Mouse (Mus musculus) MEL (cell line): ENCODE results near the gene Arhgap29. TPM values are rescaled to one million over a fixed set of nuclear protein-coding genes. Genes with fewer than 3 reads are reported as not detected.

Experiments used
- DNase-seq: peaks from one replicate; pipeline ENCODE4 v3.0.0; 2011; ENCODE audit warnings: low read depth, low spot score
- H3K27ac ChIP-seq: 2 replicates; pipeline ENCODE4 v1.5.1; 2012; ENCODE audit warnings: low read depth, mild to moderate bottlenecking, control low read depth, low read length, moderate library complexity; ENCODE audit not compliant: control insufficient read depth
- H3K27me3 ChIP-seq, 2 experiments: fragments of 150-350 bp in 1 of 2; sonication (generic) in 1 of 2; 2 replicates each; pipeline ENCODE4 v1.6.1; 2012; ENCODE audit warnings: low read length in 2 of 2, mild to moderate bottlenecking in 2 of 2, improper control_type of control experiment in 1 of 2, moderate library complexity in 1 of 2; ENCODE audit not compliant: insufficient read depth in 2 of 2, control insufficient read depth in 1 of 2
- H3K36me3 ChIP-seq, 2 experiments: 2 replicates each; pipeline ENCODE4 v1.6.1; 2012 to 2014; ENCODE audit warnings: low read length in 2 of 2, improper control_type of control experiment in 1 of 2, inconsistent platforms in 1 of 2, mild to moderate bottlenecking in 1 of 2; ENCODE audit not compliant: insufficient read depth in 2 of 2, control insufficient read depth in 1 of 2
- H3K4me1 ChIP-seq, 2 experiments: fragments of 150-350 bp in 1 of 2; sonication (generic) in 1 of 2; 2 replicates each; pipeline ENCODE4 v1.6.1; 2012; ENCODE audit warnings: low read length in 2 of 2, improper control_type of control experiment in 1 of 2, mild to moderate bottlenecking in 1 of 2; ENCODE audit not compliant: insufficient read depth in 2 of 2, control insufficient read depth in 1 of 2
- H3K4me3 ChIP-seq, 2 experiments: fragments of 150-350 bp in 1 of 2; sonication (generic) in 1 of 2; 2 replicates each; pipeline ENCODE4 v1.5.1; 2012; ENCODE audit warnings: low read depth in 2 of 2, low read length in 2 of 2, mild to moderate bottlenecking in 2 of 2, moderate library complexity in 2 of 2, control low read depth in 1 of 2, improper control_type of control experiment in 1 of 2; ENCODE audit not compliant: control insufficient read depth in 1 of 2, insufficient read depth in 1 of 2
- H3K79me2 ChIP-seq: 2 replicates; pipeline ENCODE4 v1.6.1; 2012; ENCODE audit warnings: mild to moderate bottlenecking, low read length, moderate library complexity; ENCODE audit not compliant: control insufficient read depth, poor library complexity, insufficient read depth
- H3K9ac ChIP-seq: 2 replicates; pipeline ENCODE4 v1.6.1; 2012; ENCODE audit warnings: low read depth, mild to moderate bottlenecking, control low read depth, low read length, moderate library complexity; ENCODE audit not compliant: control insufficient read depth, poor library complexity, severe bottlenecking
- H3K9me3 ChIP-seq: fragments of 150-350 bp; sonication (generic); replicated peaks from 2 replicates; pipeline ENCODE4 v1.6.1; 2012; ENCODE audit warnings: mild to moderate bottlenecking, low read length, improper control_type of control experiment, moderate library complexity; ENCODE audit not compliant: insufficient read depth
- CHD1 ChIP-seq: IDR thresholded peaks from 2 replicates; pipeline ENCODE4 v1.6.1; 2012; ENCODE audit warnings: low read depth, mild to moderate bottlenecking, inconsistent platforms, low read length, improper control_type of control experiment
- CHD2 ChIP-seq: IDR thresholded peaks from 2 replicates; pipeline ENCODE4 v1.6.1; 2011; ENCODE audit warnings: low read length, improper control_type of control experiment
- E2F4 ChIP-seq: IDR thresholded peaks from 2 replicates; pipeline ENCODE4 v1.6.1; 2011; ENCODE audit warnings: low read depth, low read length, improper control_type of control experiment, borderline replicate concordance
- MAZ ChIP-seq: IDR thresholded peaks from 2 replicates; pipeline ENCODE4 v1.6.1; 2012; ENCODE audit warnings: low read depth, mild to moderate bottlenecking, inconsistent platforms, low read length, improper control_type of control experiment
- MXI1 ChIP-seq: IDR thresholded peaks from 2 replicates; pipeline ENCODE4 v1.6.1; 2011; ENCODE audit warnings: mild to moderate bottlenecking, low read depth, low read length, improper control_type of control experiment
- NELFE ChIP-seq: IDR thresholded peaks from 2 replicates; pipeline ENCODE4 v1.6.1; 2011; ENCODE audit warnings: low read depth, low read length, improper control_type of control experiment
- NRF1 ChIP-seq: IDR thresholded peaks from 2 replicates; pipeline ENCODE4 v1.6.1; 2014; ENCODE audit warnings: low read depth, mild to moderate bottlenecking, inconsistent platforms, low read length, improper control_type of control experiment, moderate library complexity; ENCODE audit not compliant: poor library complexity, insufficient read depth, severe bottlenecking
- TAL1 ChIP-seq: IDR thresholded peaks from 2 replicates; pipeline ENCODE4 v1.6.1; 2012; ENCODE audit warnings: mild to moderate bottlenecking, inconsistent platforms, low read length, moderate library complexity, mixed read lengths
- TBP ChIP-seq: IDR thresholded peaks from 2 replicates; pipeline ENCODE4 v1.8.0; 2011; ENCODE audit warnings: low read depth, low read length, improper control_type of control experiment
- USF1 ChIP-seq: IDR thresholded peaks from 2 replicates; pipeline ENCODE4 v1.6.1; 2014; ENCODE audit warnings: low read depth, mild to moderate bottlenecking, inconsistent platforms, low read length, improper control_type of control experiment, moderate library complexity
- ZC3H11A ChIP-seq: IDR thresholded peaks from 2 replicates; pipeline ENCODE4 v1.6.1; 2012; ENCODE audit warnings: low read depth, mild to moderate bottlenecking, inconsistent platforms, low read length, improper control_type of control experiment
- ZKSCAN1 ChIP-seq: IDR thresholded peaks from 2 replicates; pipeline ENCODE4 v1.6.1; 2012; ENCODE audit warnings: low read depth, mild to moderate bottlenecking, inconsistent platforms, low read length, improper control_type of control experiment, moderate library complexity
- ZNF384 ChIP-seq: IDR thresholded peaks from 2 replicates; pipeline ENCODE4 v1.6.1; 2012; ENCODE audit warnings: low read depth, mild to moderate bottlenecking, inconsistent platforms, low read length, improper control_type of control experiment
- polyA plus RNA-seq, 2 experiments: library from polyadenylated mRNA; stranded (reverse) in 1 of 2; unstranded in 1 of 2; fragments of >175 nt in 1 of 2; fragments of >200 nt in 1 of 2; gene quantifications; 2 replicates each; pipeline versions ENCODE4 v1.2.1 to v1.2.4; 2012; ENCODE audit warnings: low replicate concordance in 2 of 2, low read depth in 1 of 2; ENCODE audit not compliant: insufficient read length in 2 of 2, insufficient read depth in 1 of 2, missing spikeins in 1 of 2
- total RNA-seq: library from RNA; depleted of rRNA; stranded (reverse); fragments of 300-350 nt; gene quantifications from 2 replicates; pipeline ENCODE4 v1.2.3, GENCODE M21; 2012

Gene Arhgap29
- total and polyA plus RNA-seq, 3 experiments = 0.19 to 0.23 TPM; not detected in 1

DNA sequence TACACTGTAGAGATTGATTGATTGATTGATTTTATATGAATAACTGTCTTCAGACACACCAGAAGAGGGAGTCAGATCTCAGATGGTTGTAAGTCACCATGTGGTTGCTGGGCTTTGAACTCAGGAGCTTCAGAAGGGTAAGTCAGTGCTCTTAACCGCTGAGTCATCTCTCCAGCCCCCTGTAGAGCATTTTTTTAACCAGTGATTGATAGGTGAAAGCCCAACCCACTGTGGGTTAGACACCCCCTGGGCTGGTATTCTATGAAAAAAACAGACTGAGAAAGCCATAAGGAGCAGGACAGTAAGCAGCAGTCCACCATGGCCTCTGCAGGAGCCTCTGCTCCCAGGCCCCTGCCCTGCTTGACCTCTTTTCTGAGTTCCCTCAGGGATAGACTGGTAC, 12.7 kb upstream of the Arhgap29 start:
- Histone ChIP-seq H3K4me1 (no peaks in the 10 kb centered on the region), H3K79me2 (no peaks in the 10 kb centered on the region), H3K9ac (no peak overlapping the region), H3K27me3 (no peaks in the 10 kb centered on the region), H3K36me3 (no peaks in the 10 kb centered on the region), H3K9me3 (no peaks in the 10 kb centered on the region), H3K4me3 (no peak overlapping the region), H3K27ac (no peak overlapping the region)
- peak; percentile 9 for DNase-seq
- TF ChIP-seq CHD1 = no peak
- TF ChIP-seq MXI1 = no peak
- TF ChIP-seq ZNF384 = peak; percentile 47; the same call in 1 of the 2 replicates

DNA sequence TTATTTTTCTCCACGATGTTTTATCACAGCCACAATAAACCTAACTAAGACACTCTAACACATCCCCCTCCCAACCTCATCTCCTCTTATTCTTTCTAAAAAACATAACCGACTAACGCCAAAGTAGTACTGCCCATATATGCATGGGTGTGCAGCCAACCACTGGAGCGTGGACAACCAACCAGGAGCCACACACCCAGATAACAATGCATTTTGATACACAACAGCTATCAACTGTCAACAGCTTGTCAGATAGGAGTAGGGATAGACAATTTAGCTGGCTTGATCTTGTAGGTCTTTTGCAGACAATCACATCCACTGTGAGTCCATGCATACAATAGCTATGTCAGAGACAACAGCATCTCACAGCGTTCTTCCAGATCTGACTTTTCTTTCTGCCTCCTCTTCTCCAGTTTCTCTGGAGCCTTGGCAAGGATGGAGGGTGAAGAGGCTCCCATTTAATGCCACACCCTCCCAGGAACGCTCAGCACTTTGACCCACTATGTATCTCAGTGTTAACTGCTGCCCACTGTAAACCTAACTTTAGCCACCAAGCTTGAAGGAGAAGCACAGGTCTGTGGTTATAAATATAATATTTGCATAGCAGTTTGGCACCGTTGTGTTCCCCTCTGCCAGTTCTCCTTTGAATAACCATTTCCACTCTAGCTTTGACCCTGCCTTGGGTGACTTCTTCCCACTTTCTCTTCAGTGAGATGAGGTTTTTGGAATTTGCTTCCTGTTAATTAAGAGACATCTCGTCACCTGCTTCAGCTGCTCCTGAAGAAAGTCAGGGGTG, 12.0 kb upstream of the Arhgap29 start:
- Histone ChIP-seq H3K9ac (no peak overlapping the region), H3K79me2 (no peaks in the 10 kb centered on the region), H3K27me3 (no peaks in the 10 kb centered on the region), H3K4me1 (no peaks in the 10 kb centered on the region), H3K36me3 (no peaks in the 10 kb centered on the region), H3K4me3 (no peak overlapping the region), H3K27ac (no peak overlapping the region), H3K9me3 (no peaks in the 10 kb centered on the region)
- no peak for TF ChIP-seq ZKSCAN1
- DNase-seq = no peak

DNA sequence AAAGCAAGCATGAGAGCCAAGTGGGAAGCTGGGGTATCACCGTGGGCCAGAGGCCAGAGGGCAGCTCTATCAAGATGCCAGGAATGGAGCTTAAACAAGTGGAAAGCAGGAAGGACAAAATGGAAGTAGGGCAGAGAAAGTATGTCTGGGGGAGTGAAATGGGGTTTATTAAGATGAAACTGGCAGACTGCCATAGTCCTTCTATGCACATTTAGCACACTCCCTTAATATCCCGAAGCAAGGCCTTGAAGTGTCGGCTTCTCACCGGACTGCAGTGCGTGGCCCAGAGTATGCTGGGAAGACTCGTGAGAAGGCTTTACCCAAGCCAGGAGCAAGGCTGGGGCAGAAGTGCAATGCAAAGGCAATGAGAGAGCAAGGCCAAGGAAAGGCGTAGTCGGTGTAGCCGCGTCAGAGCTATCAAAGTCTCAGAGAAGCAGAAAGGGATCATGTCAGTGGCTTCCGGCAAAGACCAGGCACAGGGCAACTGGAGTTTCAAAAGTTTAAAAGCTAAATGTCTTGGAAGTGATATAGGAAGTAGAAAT, 11.1 kb upstream of the Arhgap29 start:
- H3K79me2 ChIP-seq = no peaks in the 10 kb centered on the region
- no peaks in the 10 kb centered on the region for H3K36me3 ChIP-seq
- no peak for DNase-seq
- no peak overlapping the region for H3K4me3 ChIP-seq
- H3K27me3 ChIP-seq = peaks cover 0 to 3% of the 10 kb centered on the region in 2 experiments; a peak in 1 of 4 replicates
- no peaks in the 10 kb centered on the region for H3K9me3 ChIP-seq
- no peak overlapping the region for H3K27ac ChIP-seq
- TF ChIP-seq NELFE = no peak
- no peak for TF ChIP-seq TAL1
- TF ChIP-seq MAZ = no peak
- TF ChIP-seq E2F4 = no peak
- TF ChIP-seq USF1 = no peak
- TF ChIP-seq NRF1 = no peak
- no peak for TF ChIP-seq ZC3H11A
- TF ChIP-seq TBP = no peak
- TF ChIP-seq CHD2 = no peak
- H3K9ac ChIP-seq = no peak overlapping the region
- H3K4me1 ChIP-seq = no peaks in the 10 kb centered on the region
